Mouse (Mus musculus): ENCODE results near the gene Atp5f1. TPM values are rescaled to one million over a fixed set of nuclear protein-coding genes. Genes with fewer than 3 reads are reported as not detected.

Atp5f1 gene
- polyA plus RNA-seq, 1 experiment, result 81.7 TPM

GRCm38 (mm10) chr3:105896811-105897210 lies 63.1 kb downstream of the Atp5f1 start:
- H3K4me3 ChIP-seq (replicated peaks; ENCODE audit: extremely low read depth, low read depth, low read length), result no peak overlapping the region
- no peak for TF ChIP-seq CTCF (IDR thresholded peaks at IDR 0.05; ENCODE audit: insufficient read depth, low read length)
- no peak for TF ChIP-seq POLR2A (IDR thresholded peaks at IDR 0.05; ENCODE audit: borderline replicate concordance, extremely low read depth, low read depth, low read length)
- peaks cover 23% of the 10 kb centered on the region for H3K4me1 ChIP-seq (ENCODE audit: control insufficient read depth, insufficient read depth, low read length)
- WGBS, result 75% methylated on average over 3 of the region's 3 CpGs
- DNase-seq, result no peak

GRCm38 (mm10) chr3:105894601-105895592 lies 65.0 kb downstream of the Atp5f1 start:
- 35% methylated on average over 23 of the region's 23 CpGs for WGBS
- TF ChIP-seq POLR2A (IDR thresholded peaks at IDR 0.05; ENCODE audit: borderline replicate concordance, extremely low read depth, low read depth, low read length) (no peak), CTCF (IDR thresholded peaks at IDR 0.05; ENCODE audit: insufficient read depth, low read length) (peak; percentile 90)
- no peak overlapping the region for H3K4me3 ChIP-seq (replicated peaks; ENCODE audit: extremely low read depth, low read depth, low read length)
- peaks cover 25% of the 10 kb centered on the region for H3K4me1 ChIP-seq (ENCODE audit: control insufficient read depth, insufficient read depth, low read length)
- peak; percentile 91 for DNase-seq

GRCm38 (mm10) chr3:105893941-105894391 lies 65.9 kb downstream of the Atp5f1 start:
- WGBS, result 26% methylated on average over 6 of the region's 6 CpGs
- TF ChIP-seq CTCF (IDR thresholded peaks at IDR 0.05; ENCODE audit: insufficient read depth, low read length), result no peak
- TF ChIP-seq POLR2A (IDR thresholded peaks at IDR 0.05; ENCODE audit: borderline replicate concordance, extremely low read depth, low read depth, low read length), result no peak
- Histone ChIP-seq H3K4me1 (ENCODE audit: control insufficient read depth, insufficient read depth, low read length) (peaks cover 25% of the 10 kb centered on the region), H3K4me3 (replicated peaks; ENCODE audit: extremely low read depth, low read depth, low read length) (no peak overlapping the region)
- no peak for DNase-seq

Other genes with a start within 250 kb of the Atp5f1 start
- gene Rap1a, start 158.8 kb downstream of the Atp5f1 start, polyA plus RNA-seq (2012; rRNA removed), result 8.2 and 18.1 TPM in 2 replicates
- 0.84 and 1.2 TPM in 2 replicates for gene Adora3, start 89.2 kb downstream of the Atp5f1 start, polyA plus RNA-seq (2012; rRNA removed)
- gene Tmigd3, start 89.2 kb downstream of the Atp5f1 start, polyA plus RNA-seq (2012; rRNA removed), result 1.3 and 2.2 TPM in 2 replicates
- gene I830077J02Rik, start 27.4 kb downstream of the Atp5f1 start, polyA plus RNA-seq (2012; rRNA removed), result 2.3 and 3.7 TPM in 2 replicates
- gene Wdr77, start 730 bp downstream of the Atp5f1 start, polyA plus RNA-seq (2012; rRNA removed), result 16.7 and 31.0 TPM in 2 replicates
- 0.68 and 1.4 TPM in 2 replicates for gene Ovgp1, start 13.6 kb upstream of the Atp5f1 start, polyA plus RNA-seq (2012; rRNA removed)
- gene Pifo, start 54.5 kb upstream of the Atp5f1 start, polyA plus RNA-seq (2012; rRNA removed), result 5.5 and 8.0 TPM in 2 replicates
- 0.09 TPM in 1 of 2 replicates, not detected in the other for gene Chil5, start 72.7 kb upstream of the Atp5f1 start, polyA plus RNA-seq (2012; rRNA removed)
- 34.4 and 41.4 TPM in 2 replicates for gene Chia1, start 153.1 kb upstream of the Atp5f1 start, polyA plus RNA-seq (2012; rRNA removed)
- gene Chil3, start 207.5 kb upstream of the Atp5f1 start, polyA plus RNA-seq (2012; rRNA removed), result 206 and 281 TPM in 2 replicates